Mouse (Mus musculus): ENCODE data around the gene Sept6.
A peak's percentile ranks its signal among the peaks of the same experiment; 100 is the strongest.

- TF ChIP-seq CTCF (conservative IDR thresholded peaks at IDR 0.05 in 1 of 2, IDR thresholded peaks at IDR 0.05 in 1 of 2; ENCODE audit: low read depth in 2 of 2, low read length in 2 of 2) (no peak), POLR2A (IDR thresholded peaks at IDR 0.05; ENCODE audit: low read depth, low read length) (peak; percentile 44; the same call in 1 of the 2 replicates), ZMIZ1 (IDR thresholded peaks at IDR 0.05; ENCODE audit: low read depth, low read length) (no peak), ETS1 (conservative IDR thresholded peaks at IDR 0.05; ENCODE audit: low read depth, low read length) (peak; percentile 30; the same call in 1 of the 2 replicates), PAX5 (IDR thresholded peaks at IDR 0.05; ENCODE audit: low read length) (no peak), SIN3A (IDR thresholded peaks at IDR 0.05; ENCODE audit: low read length) (peak; percentile 81), EP300 (IDR thresholded peaks at IDR 0.05; ENCODE audit: low read length) (no peak)
These were observed 127.6 kb downstream of the Sept6 start for GRCm38 (mm10) chrX:36863766-36864608.

All from CH12.LX (cell line).